Mouse (Mus musculus) left cerebral cortex, postnatal 25 days (tissue): ENCODE data around the gene Defa33. TPM values are rescaled to one million over a fixed set of nuclear protein-coding genes. Genes with fewer than 3 reads are reported as not detected.
"Not testable (repeated sequence)": the region's sequence is repeated elsewhere in the genome, so short reads cannot be mapped to it uniquely, and the experiment has no call there.

ENCODE experiments used
- DNase-seq, 2 experiments: peaks; one replicate each; pipeline ENCODE4 v3.0.0; 2022; ENCODE audit warnings: low spot score in 2 of 2, mixed read lengths in 1 of 2
- intact Hi-C: fragments of 180-260 bp; cut with DNase I; formaldehyde crosslinking; loops from one replicate; pipeline ENCODE4 v1.15.1; 2025
- total RNA-seq, 2 experiments: library from RNA; stranded (reverse); gene quantifications; 2 replicates each; pipeline ENCODE4 v1.2.3; 2021

Defa33 gene
- not detected for total RNA-seq

DNA sequence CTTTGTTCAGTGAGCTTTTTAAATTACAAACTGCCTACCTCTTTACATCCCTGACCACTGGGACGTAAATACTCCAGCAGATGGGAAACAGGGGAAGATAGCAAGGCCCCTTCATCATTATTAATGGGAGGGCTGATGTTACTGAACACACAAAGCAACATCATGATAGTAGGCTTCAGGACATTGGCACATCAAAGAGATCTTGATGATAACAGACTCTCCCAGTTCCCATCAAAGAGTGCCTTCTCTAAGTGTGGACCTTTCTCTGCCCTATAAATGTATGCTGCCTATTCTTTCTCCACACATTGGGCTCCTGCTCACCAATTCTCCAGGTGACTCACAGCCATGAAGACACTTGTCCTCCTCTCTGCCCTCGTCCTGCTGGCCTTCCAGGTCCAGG is at the start of gene Defa33:
Gene Defa33 (plus strand): TSS at position 301 of the 400 bp plus-strand sequence.
- intact Hi-C loops: not testable (repeated sequence)

DNA sequence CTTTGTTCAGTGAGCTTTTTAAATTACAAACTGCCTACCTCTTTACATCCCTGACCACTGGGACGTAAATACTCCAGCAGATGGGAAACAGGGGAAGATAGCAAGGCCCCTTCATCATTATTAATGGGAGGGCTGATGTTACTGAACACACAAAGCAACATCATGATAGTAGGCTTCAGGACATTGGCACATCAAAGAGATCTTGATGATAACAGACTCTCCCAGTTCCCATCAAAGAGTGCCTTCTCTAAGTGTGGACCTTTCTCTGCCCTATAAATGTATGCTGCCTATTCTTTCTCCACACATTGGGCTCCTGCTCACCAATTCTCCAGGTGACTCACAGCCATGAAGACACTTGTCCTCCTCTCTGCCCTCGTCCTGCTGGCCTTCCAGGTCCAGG is 13.4 kb upstream of the Defa33 start, which contains the start of gene Defa2:
Gene Defa2 (plus strand): TSS at position 301 of the 400 bp plus-strand sequence.
- DNase-seq, intact Hi-C loops: not testable (repeated sequence)

More for the DNA sequence above, at the start of gene Defa33:
- not testable (repeated sequence) for DNase-seq

DNA sequence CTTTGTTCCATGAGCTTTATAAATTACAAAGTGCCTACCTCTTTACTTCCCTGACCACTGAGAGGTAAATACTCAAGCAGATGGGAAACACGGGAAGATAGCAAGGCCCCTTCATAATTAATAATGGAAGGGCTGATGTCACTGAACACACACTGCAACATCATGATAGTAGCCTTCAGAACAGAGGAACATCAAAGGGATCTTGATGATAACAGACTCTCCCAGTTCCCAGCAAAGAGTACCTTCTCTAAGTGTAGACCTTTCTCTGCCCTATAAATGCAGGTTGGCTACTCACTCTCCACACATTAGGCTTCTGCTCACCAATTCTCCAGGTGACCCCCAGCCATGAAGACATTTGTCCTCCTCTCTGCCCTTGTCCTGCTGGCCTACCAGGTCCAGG is 35.5 kb downstream of the Defa33 start, which contains the start of gene Defa36:
Gene Defa36 (plus strand): TSS at position 301 of the 400 bp plus-strand sequence.
- DNase-seq, intact Hi-C loops: not testable (repeated sequence)

Other genes starting within 250 kb of the Defa33 start
- not detected for gene Defa22, start 229.5 kb upstream of the Defa33 start, total RNA-seq
- not detected for gene Defa31, start 200.2 kb upstream of the Defa33 start, total RNA-seq
- gene Gm15293, start 190.2 kb upstream of the Defa33 start, total RNA-seq: not detected
- gene Gm15292, start 142.1 kb upstream of the Defa33 start, total RNA-seq: not detected
- gene Defa27, start 76.3 kb upstream of the Defa33 start, total RNA-seq: not detected
- not detected for gene Defa29, start 64.8 kb upstream of the Defa33 start, total RNA-seq
- not detected for gene Defa2, start 13.3 kb upstream of the Defa33 start, total RNA-seq
- not detected for gene Defa36, start 35.6 kb downstream of the Defa33 start, total RNA-seq
- gene Gm7849, start 64.7 kb downstream of the Defa33 start, total RNA-seq: not detected
- not detected for gene Defa20, start 117.4 kb downstream of the Defa33 start, total RNA-seq
- not detected for gene Defa32, start 137.2 kb downstream of the Defa33 start, total RNA-seq
- gene Defa37, start 173.6 kb downstream of the Defa33 start, total RNA-seq: not detected
- gene Defa28, start 191.2 kb downstream of the Defa33 start, total RNA-seq: not detected
- gene Gm7861, start 202.7 kb downstream of the Defa33 start, total RNA-seq: not detected
- gene Defa26, start 226.4 kb downstream of the Defa33 start, total RNA-seq: not detected